Mouse (Mus musculus) frontal cortex, postnatal 25 days (tissue): Measurements from ENCODE around the gene Znhit3.

Experiments used
- DNase-seq, 2 experiments: peaks; one replicate each; pipeline ENCODE4 v3.0.0; 2022; ENCODE audit warnings: low spot score in 2 of 2

Gene Znhit3

DNA sequence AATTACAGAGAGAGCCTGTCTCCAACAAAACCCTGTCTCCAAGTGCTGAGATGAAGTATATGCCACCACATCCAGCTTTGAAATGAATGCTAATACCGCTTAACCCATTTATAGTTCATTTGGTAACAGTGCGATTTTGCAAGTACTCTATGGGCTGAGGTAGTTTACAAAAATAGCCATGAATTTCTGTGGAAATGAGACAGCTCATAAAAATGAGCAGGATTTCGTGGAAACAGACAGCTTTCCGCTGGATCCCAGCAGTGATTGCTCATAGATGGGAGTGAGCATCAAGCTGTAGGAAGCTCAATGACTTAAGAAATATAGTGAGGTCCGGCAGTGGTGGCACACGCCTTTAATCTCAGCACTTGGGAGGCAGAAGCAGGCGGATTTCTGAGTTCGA lies 4.8 kb upstream of the Znhit3 start:
- no peak for DNase-seq

GRCm38 (mm10) chr11:84919951-84920350 lies 3.8 kb upstream of the Znhit3 start:
- DNase-seq = no peak

DNA sequence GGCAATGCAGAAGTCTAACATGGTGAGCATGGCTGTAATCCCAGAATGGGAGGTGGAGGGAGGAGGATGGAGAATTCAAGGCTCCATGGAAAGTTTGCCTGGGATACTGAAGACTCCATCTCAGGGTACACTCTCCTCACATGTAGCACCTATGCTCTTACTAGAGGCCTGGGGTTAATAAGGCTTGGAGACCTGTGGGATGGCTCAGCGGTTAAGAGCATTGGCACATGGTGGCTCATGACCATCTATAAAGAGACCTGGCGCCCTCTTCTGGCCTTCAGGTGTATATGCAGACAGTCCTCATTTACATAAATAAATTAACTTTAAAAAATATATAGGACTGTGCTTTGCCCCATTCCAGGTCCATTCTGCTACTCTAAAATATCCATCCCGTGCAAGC lies 3.1 kb upstream of the Znhit3 start:
- DNase-seq = no peak

DNA sequence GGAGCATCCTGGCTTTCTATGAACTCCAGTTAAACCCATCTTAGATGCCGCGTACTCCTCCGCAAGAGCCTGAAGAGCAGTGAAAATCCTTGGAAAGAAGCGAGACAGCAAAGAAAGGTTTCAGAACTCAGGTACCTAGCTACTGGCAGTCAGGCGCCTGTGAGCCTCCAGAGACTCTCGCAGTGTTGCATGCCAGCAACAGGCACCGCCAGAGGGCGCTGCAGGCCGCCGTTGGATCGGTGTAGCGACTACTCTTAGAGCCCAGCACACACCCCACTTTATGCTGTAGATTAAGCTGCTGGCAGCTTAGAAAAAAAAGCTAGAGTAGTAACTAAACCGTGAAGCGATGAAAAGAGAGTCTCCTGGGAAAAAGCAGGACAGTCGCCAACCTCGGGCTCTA lies 2.3 kb upstream of the Znhit3 start:
- DNase-seq = peak; percentile 84 to 89

GRCm38 (mm10) chr11:84916703-84917300 lies 636 bp upstream of the Znhit3 start:
- no peak for DNase-seq

DNA sequence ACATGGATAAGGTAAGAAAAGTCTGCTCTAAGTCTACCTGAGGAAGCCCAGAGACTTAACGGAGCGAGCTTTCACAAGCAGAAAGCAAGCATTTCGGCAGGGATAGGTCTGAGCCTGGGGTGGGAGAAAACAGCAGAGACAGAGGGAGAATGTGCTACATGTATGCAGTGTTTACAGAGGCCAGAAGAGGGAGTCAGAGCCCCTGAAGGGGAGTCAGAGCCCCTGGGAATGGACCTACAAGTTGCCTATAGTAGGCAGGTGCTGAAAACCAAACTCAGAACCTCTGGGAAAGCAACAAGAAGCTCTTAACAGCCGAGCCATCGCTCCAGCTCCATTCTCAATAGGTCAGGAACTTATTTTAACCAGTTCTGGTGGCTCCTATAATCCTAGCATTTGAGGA lies 1.5 kb downstream of the Znhit3 start:
- DNase-seq = no peak

- no peak for DNase-seq
Observed at GRCm38 (mm10) chr11:84910411-84910810, 5.8 kb downstream of the Znhit3 start.

GRCm38 (mm10) chr11:84908480-84908879 lies 7.7 kb downstream of the Znhit3 start:
- DNase-seq = no peak

DNA sequence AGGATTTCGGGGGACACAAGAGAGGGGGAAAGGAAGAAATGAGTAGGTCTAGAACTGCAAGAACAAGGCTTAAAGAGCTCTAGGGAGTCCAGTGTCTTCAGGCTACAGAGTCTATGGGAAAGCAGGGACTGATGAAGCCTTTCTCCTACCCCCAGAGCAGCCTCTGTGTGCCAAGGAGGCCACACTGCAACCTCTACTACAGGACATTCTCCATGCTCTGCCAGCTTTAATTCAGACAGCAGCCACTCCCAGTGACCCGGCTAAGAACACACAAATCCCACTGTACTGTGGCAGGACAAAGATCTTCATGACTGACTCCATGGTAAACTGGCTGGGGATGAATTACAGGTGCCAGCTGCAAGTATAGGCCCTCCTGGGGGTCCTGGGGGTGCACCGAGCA lies 9.1 kb downstream of the Znhit3 start:
- no peak for DNase-seq

GRCm38 (mm10) chr11:84904597-84905144 lies 11.5 kb downstream of the Znhit3 start:
- DNase-seq = no peak

GRCm38 (mm10) chr11:84893113-84893512 lies 23.1 kb downstream of the Znhit3 start:
- no peak for DNase-seq

GRCm38 (mm10) chr11:84891705-84892104 lies 24.5 kb downstream of the Znhit3 start:
- no peak for DNase-seq

GRCm38 (mm10) chr11:84889492-84889891 lies 26.7 kb downstream of the Znhit3 start:
- DNase-seq = no peak

DNA sequence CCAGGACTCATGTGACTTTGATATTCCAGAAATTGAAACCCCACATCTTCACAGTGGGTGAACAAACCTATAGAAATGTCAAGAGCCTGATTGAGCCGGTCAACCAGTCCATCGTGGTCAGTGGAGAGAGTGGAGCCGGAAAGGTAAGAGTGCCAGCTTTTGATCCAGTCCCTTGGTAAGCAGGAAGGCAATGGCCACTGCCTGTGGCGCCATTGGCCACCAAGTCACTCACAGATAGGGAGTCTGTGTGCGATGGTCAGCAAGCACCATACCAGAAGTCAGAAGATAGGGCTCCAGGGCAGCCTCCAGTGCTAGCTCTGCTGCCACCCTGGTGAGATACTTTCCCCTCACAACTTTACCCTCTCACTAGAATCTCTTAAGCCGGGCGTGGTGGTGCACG lies 28.1 kb downstream of the Znhit3 start:
- no peak for DNase-seq

- no peak for DNase-seq
Observed at GRCm38 (mm10) chr11:84886767-84887511, 29.2 kb downstream of the Znhit3 start.

DNA sequence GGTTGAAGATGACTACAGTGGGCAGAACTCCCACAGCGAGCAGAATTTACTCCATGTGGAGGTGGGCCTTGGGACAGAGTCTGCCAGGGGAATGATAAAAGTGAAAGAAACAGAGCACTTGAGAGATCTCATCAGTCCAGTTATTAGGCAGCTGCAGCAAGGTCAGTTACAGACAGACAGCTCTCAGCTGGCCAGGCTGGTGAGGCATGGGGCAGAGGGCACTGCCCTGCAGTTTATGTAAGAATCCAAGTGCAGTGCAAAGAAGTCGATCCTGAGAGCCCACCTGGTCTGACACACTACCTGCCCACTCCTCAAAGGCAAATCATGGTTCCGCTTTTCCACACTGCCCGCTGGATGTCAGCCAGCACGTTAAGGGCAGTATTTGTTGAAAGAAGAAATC lies 29.9 kb downstream of the Znhit3 start:
- no peak for DNase-seq

DNA sequence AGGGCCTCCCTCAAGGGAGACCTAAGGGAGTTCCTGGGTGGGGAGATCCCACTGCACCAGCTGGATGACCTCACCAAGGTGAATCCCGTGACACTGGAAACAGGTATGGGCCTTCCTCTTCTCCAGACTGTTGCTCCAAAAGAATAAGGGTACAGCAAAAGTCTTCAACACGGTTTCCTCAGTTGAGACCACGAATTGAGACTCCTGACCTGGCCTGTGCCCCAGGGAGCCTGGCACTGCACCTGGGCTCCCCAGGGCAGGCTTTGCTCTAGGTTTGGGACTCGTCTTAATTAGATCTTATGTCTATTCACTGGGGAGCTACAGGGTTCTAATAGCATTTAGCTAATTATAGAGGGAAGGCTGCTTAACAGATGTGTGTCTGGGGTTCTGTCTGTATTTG lies 30.9 kb downstream of the Znhit3 start:
- DNase-seq = no peak

GRCm38 (mm10) chr11:84882346-84882745 lies 33.8 kb downstream of the Znhit3 start:
- DNase-seq = no peak

DNA sequence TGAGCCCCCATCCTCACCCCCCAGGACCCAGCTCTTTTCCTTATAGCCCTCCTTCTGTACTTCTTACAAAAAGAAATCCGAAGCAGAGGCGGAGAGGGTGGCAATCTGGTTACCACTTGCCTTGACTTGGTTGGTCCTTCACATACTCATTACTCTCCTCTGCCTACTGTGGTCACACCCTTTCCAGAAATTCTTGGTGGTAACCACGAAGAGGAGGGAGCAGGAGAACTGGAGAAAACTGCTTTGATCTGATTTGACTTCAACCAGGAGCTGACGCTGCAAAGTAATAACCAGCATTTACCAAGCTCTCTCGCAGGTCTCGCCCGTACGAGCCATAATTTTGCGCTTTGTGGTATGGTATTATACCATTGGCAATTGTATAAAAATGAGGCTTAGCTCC lies 35.2 kb downstream of the Znhit3 start:
- DNase-seq = no peak

DNA sequence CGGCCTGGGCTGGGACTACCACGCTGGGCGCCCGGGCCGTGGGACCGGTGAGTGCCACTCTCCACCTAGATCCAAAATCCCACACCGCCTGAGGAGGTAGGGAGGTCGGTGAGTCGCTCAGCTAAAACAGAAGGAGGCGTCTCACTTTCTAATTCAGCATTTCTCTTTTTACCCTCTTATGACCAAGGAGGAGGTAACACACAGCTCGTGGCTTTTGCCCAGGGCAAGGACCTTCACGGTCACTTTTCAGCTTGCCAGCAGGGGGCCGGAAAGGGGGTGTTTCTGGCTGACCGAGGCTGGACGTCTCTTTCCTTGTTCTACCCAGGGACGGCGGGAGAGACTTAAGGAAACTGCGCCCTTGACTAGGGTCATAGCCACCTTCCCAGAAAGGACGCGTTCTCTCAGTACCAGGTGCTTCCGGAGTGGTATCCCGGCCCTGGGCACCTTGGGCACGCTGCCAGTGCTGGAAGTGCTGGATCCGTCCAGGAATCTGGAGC lies 35.7 kb downstream of the Znhit3 start:
- peak in 1 of 2 experiments; percentile 15 for DNase-seq

DNA sequence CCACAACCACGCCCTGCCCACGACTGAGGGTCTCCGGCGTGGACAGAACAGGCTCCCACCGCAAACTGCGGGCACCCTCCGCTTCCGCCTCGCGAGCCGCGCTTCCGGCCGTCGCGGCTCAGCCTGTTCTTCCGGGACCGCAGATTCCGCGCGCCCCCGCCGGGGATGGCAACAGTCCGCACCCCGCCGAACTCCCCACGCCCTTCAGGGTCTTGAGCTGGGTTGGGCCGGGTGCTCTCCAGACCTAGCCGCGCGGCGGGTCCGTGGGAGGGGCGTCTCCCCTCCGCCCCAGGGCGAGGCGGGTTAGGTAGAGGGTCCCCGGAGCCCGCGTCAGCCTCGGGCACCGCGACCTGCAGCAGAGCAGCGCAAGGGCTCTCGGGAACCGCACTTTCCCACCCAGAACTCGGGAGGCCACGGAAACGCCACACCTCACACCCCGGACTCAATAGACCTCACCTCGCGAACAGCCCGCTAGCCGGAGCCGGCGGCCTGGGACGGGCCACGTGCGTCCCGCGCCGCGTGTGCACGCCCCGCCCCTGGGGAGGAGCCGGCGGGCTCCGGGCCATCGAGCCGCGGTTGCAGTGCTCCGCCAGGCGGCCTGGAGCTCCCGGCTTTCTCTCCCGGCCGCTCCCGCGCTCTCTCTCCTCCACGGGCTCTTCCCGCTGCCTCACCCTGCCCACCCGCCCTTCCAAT lies 36.2 kb downstream of the Znhit3 start, which contains the start of the genes Myo19 and Pigw:
Gene Myo19 (plus strand): TSS at position 377 of the 693 bp plus-strand sequence.
Gene Pigw (minus strand): TSS at position 514 of the 693 bp plus-strand sequence.
- peak; percentile 53 to 58 for DNase-seq

DNA sequence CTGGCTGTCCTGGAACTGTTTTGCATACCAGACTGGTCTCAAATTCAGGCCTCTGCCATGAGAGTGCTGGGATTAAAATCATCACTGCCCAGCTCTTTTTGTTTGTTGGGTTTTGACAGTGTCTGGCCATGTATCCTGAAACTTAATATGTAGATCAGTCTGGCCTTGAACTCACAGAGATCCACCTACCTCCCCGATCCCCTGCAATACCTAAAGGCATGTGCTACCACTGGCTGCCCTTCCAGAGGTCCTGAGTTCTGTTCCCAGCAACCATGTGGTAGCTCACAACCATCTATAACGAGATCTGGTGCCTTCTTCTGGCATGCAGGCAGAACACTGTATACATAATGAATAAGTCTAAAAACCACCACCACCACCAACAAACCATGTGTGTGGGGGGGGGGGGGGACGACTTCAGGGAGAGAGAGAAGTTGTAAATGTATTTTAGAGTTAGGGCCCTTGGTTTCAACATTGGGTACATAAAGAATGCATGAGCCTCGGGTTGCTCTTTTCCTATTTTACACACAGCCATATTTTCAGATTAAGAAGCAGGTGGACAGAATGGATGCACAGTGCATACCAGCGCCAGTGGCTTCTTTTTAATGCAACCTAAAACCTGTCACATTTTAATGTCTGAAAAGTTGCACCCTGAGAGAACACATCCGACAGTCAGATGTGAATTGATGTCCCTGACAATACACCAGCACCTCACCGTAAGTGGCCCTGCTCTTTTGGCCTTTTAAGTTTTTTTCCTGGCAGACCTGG lies 37.0 kb downstream of the Znhit3 start:
- no peak for DNase-seq
